Mouse (Mus musculus): ENCODE results near the gene Map2k5. TPM values are rescaled to one million over a fixed set of nuclear protein-coding genes. Genes with fewer than 3 reads are reported as not detected.

Map2k5 gene
- polyA plus RNA-seq, 1 experiment: 34.3 TPM

DNA sequence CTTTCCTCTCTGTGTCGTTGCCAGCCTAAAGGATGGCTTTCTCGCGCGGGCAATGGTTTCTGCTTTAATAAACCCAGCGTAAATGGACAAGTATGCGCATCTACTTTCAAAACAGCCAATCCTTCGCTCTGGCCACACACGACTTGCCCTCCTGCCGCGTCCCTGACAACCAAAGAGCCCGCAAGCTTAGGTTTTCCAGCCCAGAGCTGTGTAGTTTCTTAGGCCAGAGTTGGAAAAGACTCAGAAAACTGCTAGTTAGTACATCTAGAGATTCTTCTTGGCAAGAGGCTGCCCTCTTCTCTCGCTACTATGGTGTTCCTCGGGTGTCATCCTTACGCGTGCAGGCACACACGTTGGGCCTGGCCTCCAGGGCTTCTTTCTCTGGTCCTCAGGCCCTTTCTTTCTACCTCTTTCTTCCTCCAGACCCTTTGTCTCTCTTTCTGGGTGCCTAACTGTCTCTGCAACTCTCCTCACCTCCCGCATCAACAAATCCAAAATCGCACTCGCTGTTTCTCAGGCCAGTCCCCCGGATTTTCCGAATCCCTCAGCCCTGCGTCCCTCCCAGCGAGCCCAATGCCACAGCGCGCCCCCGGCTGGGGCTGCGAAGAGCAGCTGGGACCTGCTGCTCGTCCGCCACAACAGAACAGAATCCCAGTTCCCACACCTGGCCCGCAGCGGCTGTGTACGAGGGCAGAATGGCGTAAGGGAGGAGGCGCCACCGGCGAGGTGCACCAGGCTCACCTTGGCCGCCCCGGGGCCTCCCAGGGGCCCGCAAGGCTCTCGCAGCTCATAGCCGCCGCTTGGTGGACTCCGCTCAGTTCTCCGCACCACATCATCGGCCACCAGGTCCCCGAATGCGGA lies 233.8 kb downstream of the Map2k5 start:
- peaks cover 32% of the 10 kb centered on the region for H3K27me3 ChIP-seq (replicated peaks; ENCODE audit: control insufficient read depth, insufficient read depth, low read length)
- H3K4me1 ChIP-seq (ENCODE audit: control insufficient read depth, insufficient read depth, low read length): no peaks in the 10 kb centered on the region; the same call in 1 of the 2 replicates
- no peak for TF ChIP-seq CTCF (conservative IDR thresholded peaks at IDR 0.05; ENCODE audit: insufficient read depth, insufficient read length, low read depth, low read length)
- no peak for TF ChIP-seq POLR2A (IDR thresholded peaks at IDR 0.05; ENCODE audit: low read depth, low read length)
- no peak overlapping the region for H3K4me3 ChIP-seq (ENCODE audit: insufficient read depth, low read depth, low read length)
- H3K36me3 ChIP-seq (ENCODE audit: control insufficient read depth, insufficient read depth, low read length): no peaks in the 10 kb centered on the region
- no peak overlapping the region for H3K27ac ChIP-seq (ENCODE audit: insufficient read depth, low read depth, low read length)
- DNase-seq: no peak
- WGBS: 4% methylated on average over 47 of the region's 47 CpGs

- H3K4me1 ChIP-seq (ENCODE audit: control insufficient read depth, insufficient read depth, low read length): no peaks in the 10 kb centered on the region; the same call in 1 of the 2 replicates
- peaks cover 34% of the 10 kb centered on the region for H3K27me3 ChIP-seq (replicated peaks; ENCODE audit: control insufficient read depth, insufficient read depth, low read length)
- 2% methylated on average over 25 of the region's 25 CpGs for WGBS
- H3K36me3 ChIP-seq (ENCODE audit: control insufficient read depth, insufficient read depth, low read length): no peaks in the 10 kb centered on the region
- no peak for TF ChIP-seq POLR2A (IDR thresholded peaks at IDR 0.05; ENCODE audit: low read depth, low read length)
- TF ChIP-seq CTCF (conservative IDR thresholded peaks at IDR 0.05; ENCODE audit: insufficient read depth, insufficient read length, low read depth, low read length): no peak
- no peak overlapping the region for H3K4me3 ChIP-seq (ENCODE audit: insufficient read depth, low read depth, low read length)
- no peak for DNase-seq
- H3K27ac ChIP-seq (ENCODE audit: insufficient read depth, low read depth, low read length): no peak overlapping the region
Measured at GRCm38 (mm10) chr9:63143227-63143626, 234.5 kb downstream of the Map2k5 start.

DNA sequence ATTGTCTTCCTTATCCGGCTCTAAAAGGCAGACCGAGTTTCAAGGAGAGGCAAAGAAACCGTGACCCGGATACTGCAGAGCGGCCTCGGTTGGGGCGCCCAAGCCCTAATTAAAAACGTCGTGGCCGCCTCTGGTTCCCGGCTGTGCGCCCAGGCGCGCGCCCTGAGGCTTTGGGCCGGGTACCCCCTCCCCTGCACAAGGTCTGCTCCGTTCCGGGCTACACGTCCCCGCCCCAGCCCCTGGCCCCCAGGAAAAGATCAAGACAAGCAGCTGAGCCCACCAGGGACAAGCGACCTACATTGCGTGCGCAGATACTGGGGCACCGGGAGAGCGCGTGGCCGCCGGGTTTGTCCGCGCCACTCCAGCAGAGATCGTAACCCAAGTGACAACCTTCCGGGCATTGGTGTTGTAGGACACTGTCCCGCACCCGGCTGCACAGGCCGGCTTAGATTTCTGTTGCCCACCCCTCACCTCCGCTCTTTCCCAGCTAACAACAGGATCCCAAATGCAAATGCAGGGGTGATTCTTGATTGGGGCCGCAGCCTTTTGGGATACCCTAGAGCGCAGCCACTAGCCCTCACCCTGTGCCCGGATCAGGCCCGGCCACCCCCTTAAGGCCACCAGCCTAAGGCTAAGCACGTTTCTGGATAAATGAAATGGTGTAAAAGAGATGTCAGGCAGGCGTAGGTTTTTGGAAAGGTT lies 235.2 kb downstream of the Map2k5 start:
- no peak overlapping the region for H3K27ac ChIP-seq (ENCODE audit: insufficient read depth, low read depth, low read length)
- DNase-seq: no peak
- no peak for TF ChIP-seq CTCF (conservative IDR thresholded peaks at IDR 0.05; ENCODE audit: insufficient read depth, insufficient read length, low read depth, low read length)
- no peak for TF ChIP-seq POLR2A (IDR thresholded peaks at IDR 0.05; ENCODE audit: low read depth, low read length)
- peaks cover 34% of the 10 kb centered on the region for H3K27me3 ChIP-seq (replicated peaks; ENCODE audit: control insufficient read depth, insufficient read depth, low read length)
- H3K4me3 ChIP-seq (ENCODE audit: insufficient read depth, low read depth, low read length): no peak overlapping the region
- no peaks in the 10 kb centered on the region; the same call in 1 of the 2 replicates for H3K4me1 ChIP-seq (ENCODE audit: control insufficient read depth, insufficient read depth, low read length)
- 4% methylated on average over 42 of the region's 42 CpGs for WGBS
- no peaks in the 10 kb centered on the region for H3K36me3 ChIP-seq (ENCODE audit: control insufficient read depth, insufficient read depth, low read length)

GRCm38 (mm10) chr9:63141641-63142334 lies 235.9 kb downstream of the Map2k5 start:
- WGBS: 2% methylated on average over 24 of the region's 24 CpGs
- Histone ChIP-seq H3K36me3 (ENCODE audit: control insufficient read depth, insufficient read depth, low read length) (no peaks in the 10 kb centered on the region), H3K4me1 (ENCODE audit: control insufficient read depth, insufficient read depth, low read length) (no peaks in the 10 kb centered on the region; the same call in 1 of the 2 replicates), H3K27ac (ENCODE audit: insufficient read depth, low read depth, low read length) (no peak overlapping the region), H3K4me3 (ENCODE audit: insufficient read depth, low read depth, low read length) (no peak overlapping the region), H3K27me3 (replicated peaks; ENCODE audit: control insufficient read depth, insufficient read depth, low read length) (peaks cover 32% of the 10 kb centered on the region)
- no peak for DNase-seq
- TF ChIP-seq POLR2A (IDR thresholded peaks at IDR 0.05; ENCODE audit: low read depth, low read length): no peak
- TF ChIP-seq CTCF (conservative IDR thresholded peaks at IDR 0.05; ENCODE audit: insufficient read depth, insufficient read length, low read depth, low read length): no peak

- Histone ChIP-seq H3K27me3 (replicated peaks; ENCODE audit: control insufficient read depth, insufficient read depth, low read length) (peaks cover 25% of the 10 kb centered on the region), H3K4me1 (ENCODE audit: control insufficient read depth, insufficient read depth, low read length) (no peaks in the 10 kb centered on the region; the same call in 1 of the 2 replicates), H3K36me3 (ENCODE audit: control insufficient read depth, insufficient read depth, low read length) (no peaks in the 10 kb centered on the region), H3K27ac (ENCODE audit: insufficient read depth, low read depth, low read length) (no peak overlapping the region), H3K4me3 (ENCODE audit: insufficient read depth, low read depth, low read length) (no peak overlapping the region)
- TF ChIP-seq POLR2A (IDR thresholded peaks at IDR 0.05; ENCODE audit: low read depth, low read length) (no peak), CTCF (conservative IDR thresholded peaks at IDR 0.05; ENCODE audit: insufficient read depth, insufficient read length, low read depth, low read length) (no peak)
- 8% methylated on average over 9 of the region's 9 CpGs for WGBS
- no peak for DNase-seq
Measured at GRCm38 (mm10) chr9:63140211-63140610, 237.5 kb downstream of the Map2k5 start.

- no peaks in the 10 kb centered on the region; the same call in 1 of the 2 replicates for H3K4me1 ChIP-seq (ENCODE audit: control insufficient read depth, insufficient read depth, low read length)
- no peak overlapping the region for H3K27ac ChIP-seq (ENCODE audit: insufficient read depth, low read depth, low read length)
- H3K27me3 ChIP-seq (replicated peaks; ENCODE audit: control insufficient read depth, insufficient read depth, low read length): peaks cover 24% of the 10 kb centered on the region
- no peaks in the 10 kb centered on the region for H3K36me3 ChIP-seq (ENCODE audit: control insufficient read depth, insufficient read depth, low read length)
- no peak overlapping the region for H3K4me3 ChIP-seq (ENCODE audit: insufficient read depth, low read depth, low read length)
- TF ChIP-seq CTCF (conservative IDR thresholded peaks at IDR 0.05; ENCODE audit: insufficient read depth, insufficient read length, low read depth, low read length) (no peak), POLR2A (IDR thresholded peaks at IDR 0.05; ENCODE audit: low read depth, low read length) (no peak)
- DNase-seq: no peak
- 15% methylated on average over 17 of the region's 17 CpGs for WGBS
Measured at GRCm38 (mm10) chr9:63139661-63140060, 238.0 kb downstream of the Map2k5 start.
